Mouse (Mus musculus) embryonic stem cell, embryonic (primary cell): ENCODE data around the gene Mafb.

Source experiments
- CTCF ChIA-PET, 4 experiments: fragments of 300-600 bp in 2 of 4; fragments of 350-600 bp in 2 of 4; sonication (Branson Sonifier 250); formaldehyde crosslinking; loops; one replicate each; lab custom pipeline; 2022; ENCODE audit warnings: inconsistent platforms in 2 of 4; lab: Charles Lee
- POLR2A ChIA-PET, 4 experiments: fragments of 300-600 bp in 2 of 4; fragments of 350-600 bp in 2 of 4; sonication (Branson Sonifier 250); formaldehyde crosslinking; loops; one replicate each; lab custom pipeline; 2022; ENCODE audit warnings: antibody characterized with exemption in 4 of 4, inconsistent platforms in 1 of 4; lab: Charles Lee

Mafb gene

DNA sequence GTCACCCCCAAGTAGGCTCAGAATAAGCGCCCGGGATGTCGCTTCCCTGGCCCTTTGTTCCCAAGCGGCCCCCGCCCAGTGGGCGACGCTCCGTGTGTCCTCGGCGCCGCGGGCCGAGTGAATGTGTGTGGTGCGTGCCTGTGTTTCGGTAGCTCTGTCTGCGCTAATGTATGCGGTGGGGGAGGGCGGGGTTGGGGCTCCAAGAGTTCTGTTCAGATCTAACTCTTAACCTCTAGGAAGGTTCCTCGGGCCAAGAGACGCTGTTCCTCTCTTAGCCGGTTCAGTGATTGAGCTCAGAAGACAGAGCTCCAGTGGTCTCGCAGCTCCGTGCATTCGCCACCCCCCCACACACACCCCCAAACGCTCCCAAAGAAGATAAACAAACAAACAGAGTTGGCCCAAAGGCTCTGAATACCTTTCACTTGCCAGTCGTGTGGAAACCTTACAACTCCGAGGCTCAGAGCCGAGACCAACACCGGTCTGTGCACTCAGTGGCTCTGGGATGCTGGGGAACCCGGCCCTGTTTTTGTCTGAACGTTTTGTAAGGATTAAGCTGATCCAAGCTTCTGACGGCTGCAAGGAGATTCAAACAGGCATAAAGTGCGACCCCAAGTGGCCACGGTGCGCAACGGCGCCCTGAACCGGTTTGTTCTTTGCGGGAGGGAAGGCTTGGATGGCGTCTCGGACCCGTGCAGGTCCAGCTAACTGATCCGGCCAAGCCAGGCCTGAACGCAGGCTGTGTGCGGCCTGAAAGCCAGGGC is 763 bp upstream of the Mafb start:
- CTCF ChIA-PET, result interaction anchor here (0.5 to 3.9 kb wide), 42 partner anchors 13 to 1827 kb away, joined by 3 to 23 read pairs (median 5); partner anchors contain the start of gene Chd6 (in 1 of the 4)
- POLR2A ChIA-PET, result interaction anchor here in 3 of 4 experiments (0.5 to 2.1 kb wide), 21 partner anchors 9 to 1822 kb away, joined by 3 to 8 read pairs (median 3); partner anchors contain the start of gene Top1 (in 1 of the 3)

DNA sequence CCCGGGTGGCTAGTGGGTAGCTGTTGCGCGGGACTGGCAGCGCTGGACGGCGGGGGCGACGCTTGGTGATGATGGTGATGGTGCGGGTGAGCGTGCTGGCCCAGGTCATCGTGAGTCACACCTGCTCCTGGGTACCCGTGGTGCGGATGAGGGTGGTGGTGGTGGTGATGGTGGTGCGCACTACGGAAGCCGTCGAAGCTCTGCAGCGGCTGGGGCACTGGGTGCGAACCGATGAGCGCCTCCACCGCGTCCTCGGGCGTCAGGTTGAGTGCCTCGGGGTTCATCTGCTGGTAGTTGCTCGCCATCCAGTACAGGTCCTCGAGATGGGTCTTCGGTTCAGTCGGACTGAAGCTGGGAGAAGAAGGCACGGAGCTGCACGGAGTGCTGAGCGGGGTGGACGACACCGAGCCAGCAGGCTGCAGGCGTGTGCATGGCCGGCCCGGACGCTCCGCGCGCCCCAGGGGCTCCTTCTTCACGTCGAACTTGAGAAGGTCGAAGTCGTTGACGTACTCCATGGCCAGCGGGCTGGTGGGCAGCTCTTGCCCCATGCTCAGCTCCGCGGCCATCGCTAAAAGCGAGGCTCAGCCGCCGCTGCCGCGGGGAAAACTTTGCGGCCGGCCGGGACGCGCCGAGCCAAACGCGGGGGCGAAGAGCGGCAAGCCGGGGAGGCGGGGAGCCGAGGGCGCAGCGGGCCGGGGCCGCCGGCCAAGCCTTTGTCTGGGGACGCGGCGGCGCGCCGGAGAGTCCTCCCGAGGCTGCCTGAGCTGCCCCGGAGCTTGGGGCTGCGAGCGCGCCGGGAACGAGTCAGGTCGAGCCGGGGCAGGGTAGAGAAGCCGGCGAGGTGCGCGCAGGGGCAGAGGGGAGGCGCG is 520 bp downstream of the Mafb start:
- POLR2A ChIA-PET, result interaction anchor here in 3 of 4 experiments (0.6 to 2.1 kb wide), 7 partner anchors 10 to 1502 kb away, joined by 3 to 8 read pairs (median 3); partner anchors contain the start of gene Top1 (in 1 of the 3)
- CTCF ChIA-PET, result interaction anchor here (0.6 to 3.9 kb wide), 8 partner anchors 12 to 503 kb away, joined by 4 to 23 read pairs (median 7); no protein-coding TSS in a partner anchor

DNA sequence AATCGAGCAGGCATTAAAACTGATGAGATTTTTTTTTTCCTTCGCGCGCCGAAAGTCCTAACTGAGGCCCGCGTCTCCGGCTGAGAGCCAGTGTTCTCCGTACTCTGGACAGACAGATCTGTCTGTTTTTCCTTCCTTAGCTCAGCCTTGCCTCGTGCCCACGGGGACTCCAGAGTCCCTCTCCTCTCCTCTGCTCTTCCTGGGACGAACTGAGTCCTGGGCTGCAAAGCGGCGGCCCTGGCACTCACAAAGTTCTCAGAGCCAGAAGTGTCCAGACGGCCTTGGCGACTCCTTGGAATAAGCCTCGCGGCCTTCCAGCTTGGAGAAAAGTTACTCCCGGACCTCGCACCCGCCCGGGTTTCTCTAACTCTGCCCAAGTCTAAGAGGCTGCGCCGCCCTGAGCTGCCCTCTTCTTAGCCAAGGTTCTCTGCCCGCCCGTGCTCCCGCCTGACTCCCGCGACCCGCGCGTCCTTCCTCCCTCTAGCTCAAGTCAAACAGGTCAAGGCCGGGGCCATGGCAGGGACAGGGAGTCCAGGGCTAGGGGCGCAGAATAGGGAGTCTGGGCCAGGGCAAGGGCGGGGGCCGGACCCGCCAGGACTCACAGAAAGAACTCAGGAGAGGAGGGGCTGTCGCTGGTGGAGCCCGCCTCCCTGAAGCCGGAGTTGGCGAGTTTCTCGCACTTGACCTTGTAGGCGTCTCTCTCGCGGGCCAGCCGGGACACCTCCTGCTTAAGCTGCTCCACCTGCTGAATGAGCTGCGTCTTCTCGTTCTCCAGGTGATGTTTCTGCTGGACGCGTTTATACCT is 1.6 kb downstream of the Mafb start:
- ChIA-PET CTCF (interaction anchor here in 3 of 4 experiments (0.6 to 3.9 kb wide), 3 partner anchors 11 to 217 kb away, joined by 3 to 23 read pairs (median 7); no protein-coding TSS in a partner anchor), POLR2A (interaction anchor here in 1 of 4 experiments (1.3 to 1.6 kb wide), 2 partner anchors 20 to 280 kb away, joined by 3 to 5 read pairs; partner anchors contain the start of gene Top1)

DNA sequence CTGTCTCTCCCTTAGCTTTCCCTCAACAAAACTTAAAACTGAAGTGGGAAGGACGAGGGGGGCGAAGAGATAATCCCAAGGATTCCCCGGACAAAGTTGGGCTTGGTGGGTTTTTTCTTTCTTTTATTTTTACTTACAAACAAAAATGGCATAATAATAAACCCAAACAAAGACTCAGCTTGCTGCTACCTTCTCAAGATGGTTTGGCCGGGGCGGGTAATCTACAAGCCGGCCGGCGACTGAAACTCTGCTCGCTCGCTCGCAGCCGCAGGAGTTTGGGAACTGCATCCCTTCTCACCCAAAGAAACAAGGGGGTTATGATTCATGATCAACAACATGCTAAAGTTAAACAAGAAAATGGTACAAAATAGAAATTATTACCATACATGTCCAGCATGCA is 2.2 kb downstream of the Mafb start:
- CTCF ChIA-PET, result interaction anchor here in 2 of 4 experiments (1.8 to 3.9 kb wide), 2 partner anchors 10 to 214 kb away, joined by 7 to 23 read pairs; no protein-coding TSS in a partner anchor
- POLR2A ChIA-PET, result interaction anchor here in 1 of 4 experiments (0.8 to 1.6 kb wide), 2 partner anchors 19 to 305 kb away, joined by 3 to 5 read pairs; no protein-coding TSS in a partner anchor

DNA sequence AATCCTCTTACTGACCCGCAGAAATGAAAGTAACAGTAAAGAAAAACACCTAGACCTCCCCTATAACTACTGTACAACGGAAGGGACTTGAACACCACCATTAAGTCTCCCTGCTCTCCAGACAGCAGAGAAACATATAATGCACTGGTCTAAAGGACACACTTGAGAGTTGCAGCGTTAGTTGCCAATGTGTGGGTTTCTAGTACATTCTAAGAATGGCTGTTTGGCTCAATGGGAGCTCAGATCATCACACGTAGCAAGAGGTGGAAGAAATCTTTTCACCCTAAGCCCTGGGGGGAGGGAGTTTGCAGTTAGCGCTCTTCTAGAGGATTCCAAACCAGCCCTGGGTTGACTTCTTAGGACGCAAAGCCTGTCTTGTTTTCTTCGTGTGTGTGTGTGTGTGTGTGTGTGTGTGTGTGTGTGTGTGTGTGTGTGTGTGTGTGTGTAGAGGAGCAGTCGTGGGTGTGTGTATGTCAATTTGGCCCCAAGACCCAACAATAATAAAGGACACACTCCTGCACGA is 2.7 kb downstream of the Mafb start:
- CTCF ChIA-PET, result no interaction called here
- POLR2A ChIA-PET, result interaction anchor here in 1 of 4 experiments (0.8 kb wide), 1 partner anchor 305 kb away, joined by 3 read pairs; no protein-coding TSS in a partner anchor

DNA sequence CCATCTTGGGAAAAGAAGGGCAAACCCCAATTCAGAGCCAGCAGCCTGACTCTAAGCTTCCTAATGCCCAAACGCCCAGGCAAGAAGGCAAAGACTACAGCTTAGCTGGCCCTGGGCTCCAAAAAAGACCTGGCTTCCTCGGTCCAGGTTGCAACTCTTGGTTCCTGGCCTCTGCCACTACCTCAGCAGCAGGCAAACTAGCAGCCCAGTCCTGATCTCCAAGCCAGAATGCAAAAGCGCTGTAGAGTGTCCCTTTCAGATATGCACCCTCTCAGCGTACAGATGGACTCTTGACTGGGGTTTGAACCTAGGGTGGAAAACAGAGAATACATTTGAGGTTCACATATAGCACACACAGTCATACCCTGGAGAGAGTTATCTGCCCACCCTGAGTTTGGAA is 3.7 kb downstream of the Mafb start:
- ChIA-PET POLR2A (interaction anchor here in 1 of 4 experiments (0.5 to 0.6 kb wide), 2 partner anchors 22 to 321 kb away, joined by 3 read pairs; no protein-coding TSS in a partner anchor), CTCF (no interaction called here)

DNA sequence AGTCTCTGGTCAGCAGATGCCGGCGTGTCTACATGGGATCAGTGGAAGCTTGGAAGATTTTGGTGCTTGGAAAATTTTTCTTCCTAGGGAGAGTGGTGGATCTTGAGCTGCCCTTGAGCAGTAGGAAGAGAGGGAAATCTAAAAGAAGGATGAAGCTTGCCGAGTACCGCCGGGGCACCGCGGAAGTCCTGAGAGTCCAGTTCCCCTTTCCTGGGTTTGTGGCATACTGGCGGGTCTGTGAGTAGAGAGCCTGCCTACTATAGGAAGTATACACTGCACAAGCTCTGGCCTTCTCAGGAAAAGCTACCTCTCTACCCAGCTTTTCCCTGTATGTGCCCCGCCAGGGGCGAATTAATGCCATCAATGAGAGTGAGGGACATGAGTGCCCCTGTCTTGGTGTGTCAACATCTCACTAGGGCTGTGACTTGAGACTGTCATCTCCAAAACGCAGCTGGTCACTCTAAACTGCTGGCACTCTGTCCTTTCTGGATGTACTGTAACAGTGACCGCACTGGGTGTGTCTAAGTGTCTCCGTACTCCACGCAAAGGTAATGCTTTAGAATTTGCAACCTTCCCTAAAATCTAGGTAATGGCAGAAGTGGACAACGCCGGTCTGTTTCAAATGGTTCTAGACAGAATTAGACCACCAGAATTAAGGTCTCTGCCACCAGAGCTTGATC is 5.3 kb downstream of the Mafb start:
- POLR2A ChIA-PET, result interaction anchor here in 1 of 4 experiments (0.5 kb wide), 1 partner anchor 70 kb away, joined by 3 read pairs; no protein-coding TSS in a partner anchor

DNA sequence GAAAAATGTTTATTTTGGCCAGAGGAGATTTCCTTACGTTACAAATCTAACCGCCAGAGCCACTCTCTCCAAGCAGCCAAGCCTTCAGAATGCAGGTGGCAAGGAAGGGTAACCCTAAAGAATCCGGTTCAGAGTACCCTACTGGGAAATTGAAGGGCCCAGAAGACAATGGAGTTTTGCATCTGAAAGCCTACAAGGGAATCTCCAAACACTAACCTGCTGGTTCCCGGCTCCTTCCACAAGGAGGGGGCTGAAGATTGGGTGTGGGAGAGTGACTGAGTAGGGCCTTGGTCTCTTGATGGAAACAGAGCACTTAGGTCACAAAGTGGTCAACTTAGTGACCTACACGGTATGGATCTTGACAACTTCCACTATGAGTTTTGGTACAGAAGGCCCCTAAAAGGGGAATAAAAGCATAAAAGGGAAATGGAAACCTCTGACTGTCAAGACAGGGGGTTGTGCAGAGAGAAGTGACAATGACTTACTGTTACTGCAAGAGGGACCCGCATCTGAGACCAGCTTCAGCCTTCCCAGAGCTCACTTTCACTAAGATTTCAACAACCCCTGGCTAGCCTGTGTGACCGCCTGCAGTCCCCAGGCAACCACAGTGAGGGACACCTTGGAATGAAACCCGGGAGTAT is 6.5 kb downstream of the Mafb start:
- POLR2A ChIA-PET, result interaction anchor here in 1 of 4 experiments (0.6 kb wide), 1 partner anchor 10 kb away, joined by 3 read pairs; no protein-coding TSS in a partner anchor
- CTCF ChIA-PET, result interaction anchor here in 2 of 4 experiments (0.6 to 1.2 kb wide), 2 partner anchors 218 to 392 kb away, joined by 3 to 4 read pairs; no protein-coding TSS in a partner anchor

More for the DNA sequence above, 5.3 kb downstream of the Mafb start:
- CTCF ChIA-PET, result interaction anchor here in 1 of 4 experiments (0.6 kb wide), 1 partner anchor 13 kb away, joined by 3 read pairs; no protein-coding TSS in a partner anchor

DNA sequence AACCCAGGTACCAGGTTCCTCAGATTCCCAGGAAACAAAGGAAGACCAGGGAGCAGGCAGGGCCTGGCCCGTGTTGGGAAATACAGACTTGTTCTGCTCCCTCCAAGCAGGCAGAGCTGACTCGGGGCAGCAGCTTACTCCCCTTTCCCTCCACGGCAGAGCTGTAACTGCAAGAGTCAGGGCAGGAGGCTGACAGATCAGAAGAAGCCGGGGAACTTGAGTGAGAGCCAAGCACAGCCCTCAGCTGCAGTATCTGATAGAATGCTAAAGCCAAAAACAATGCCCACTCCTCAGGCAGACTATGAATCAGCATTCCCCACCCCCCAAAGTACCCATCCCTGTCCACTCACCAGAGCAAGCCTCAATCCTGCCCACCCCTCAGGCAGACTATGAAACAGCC is 8.0 kb downstream of the Mafb start:
- CTCF ChIA-PET, result no interaction called here
- POLR2A ChIA-PET, result no interaction called here

DNA sequence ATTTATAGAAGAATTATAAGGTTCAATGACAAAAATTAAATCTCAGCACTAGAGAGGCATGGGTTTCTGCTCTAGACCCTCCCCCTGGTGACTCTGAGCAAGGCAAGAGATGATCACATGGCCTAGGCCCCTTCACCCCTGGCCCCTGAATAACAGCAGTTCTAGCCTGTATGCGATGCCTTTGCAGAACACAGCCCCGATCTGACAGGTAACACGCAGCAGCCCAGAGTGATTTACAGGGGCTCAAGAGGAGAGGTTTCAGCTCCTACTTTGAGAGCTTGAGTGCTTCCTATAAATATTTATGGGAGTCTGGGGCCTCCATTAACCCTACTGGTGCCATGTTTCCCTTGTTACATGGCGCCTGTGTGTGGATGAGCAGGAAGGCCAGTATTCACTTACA is 9.4 kb downstream of the Mafb start:
- CTCF ChIA-PET, result interaction anchor here in 2 of 4 experiments (0.6 kb wide), 2 partner anchors 233 to 406 kb away, joined by 6 to 9 read pairs; no protein-coding TSS in a partner anchor
- POLR2A ChIA-PET, result no interaction called here

DNA sequence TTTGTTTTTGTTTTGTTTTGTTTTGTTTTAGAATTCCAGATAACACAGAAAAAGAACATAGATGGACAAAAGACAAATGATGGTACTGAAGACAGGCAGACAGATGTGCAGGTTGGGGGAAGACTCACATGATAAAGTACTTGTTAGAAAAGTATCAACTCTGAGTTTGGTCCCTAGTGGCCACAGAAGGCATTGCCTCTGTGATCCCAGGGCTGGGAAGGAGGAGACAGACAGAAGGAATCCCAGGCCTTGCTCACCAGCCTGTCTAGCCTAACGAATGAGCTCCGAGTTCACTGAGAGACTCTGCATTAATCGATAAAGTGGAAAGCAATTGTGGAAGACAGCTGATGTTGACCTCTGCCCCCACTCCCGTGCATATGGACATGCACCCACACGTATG is 10.7 kb downstream of the Mafb start:
- ChIA-PET POLR2A (no interaction called here), CTCF (interaction anchor here in 3 of 4 experiments (0.5 to 0.6 kb wide), 4 partner anchors 111 to 1507 kb away, joined by 3 to 6 read pairs (median 3); no protein-coding TSS in a partner anchor)

DNA sequence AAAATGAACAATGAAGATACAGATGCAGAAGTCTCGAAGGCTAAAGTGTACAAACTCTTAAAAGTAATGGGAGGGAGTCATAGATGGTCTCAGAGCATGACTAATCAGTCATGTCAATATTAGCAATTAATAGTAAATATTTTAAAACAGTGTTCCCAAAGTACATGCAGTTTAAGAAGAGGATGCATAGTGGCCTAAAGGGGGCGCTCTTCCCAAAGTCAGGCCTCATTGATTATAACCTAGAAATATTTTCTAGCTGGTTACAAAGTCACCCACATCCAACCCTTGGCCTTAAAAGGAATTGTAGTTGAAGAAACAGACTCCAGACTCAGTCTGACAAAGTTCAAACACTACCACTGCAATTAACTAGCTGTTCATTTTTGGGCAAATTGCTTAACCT is 12.5 kb downstream of the Mafb start:
- CTCF ChIA-PET, result interaction anchor here in 3 of 4 experiments (0.6 to 1.8 kb wide), 14 partner anchors 9 to 440 kb away, joined by 3 to 10 read pairs (median 3); partner anchors contain the start of gene Mafb (in 1 of the 3)
- POLR2A ChIA-PET, result no interaction called here

DNA sequence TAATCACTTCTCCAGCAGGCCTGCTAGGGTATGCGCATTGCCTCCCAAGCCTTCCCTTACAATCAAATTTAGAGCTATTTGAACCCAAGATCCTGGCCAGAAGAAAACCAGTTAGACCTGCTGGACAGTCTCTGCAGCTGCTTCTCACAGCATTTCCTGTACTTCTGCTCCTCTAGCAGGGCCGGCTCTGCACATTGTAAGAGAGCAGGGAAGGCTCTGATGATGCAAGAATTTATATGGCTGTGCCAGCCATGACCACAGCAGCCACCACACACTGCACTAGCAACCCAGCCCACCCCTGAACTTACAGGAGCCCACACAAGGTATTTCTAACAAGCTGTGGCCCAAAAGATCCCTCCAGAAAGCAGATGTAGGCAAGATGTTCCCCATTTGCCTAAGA is 13.3 kb downstream of the Mafb start:
- ChIA-PET POLR2A (no interaction called here), CTCF (interaction anchor here in 1 of 4 experiments (1.8 kb wide), 1 partner anchor 14 kb away, joined by 10 read pairs; no protein-coding TSS in a partner anchor)

DNA sequence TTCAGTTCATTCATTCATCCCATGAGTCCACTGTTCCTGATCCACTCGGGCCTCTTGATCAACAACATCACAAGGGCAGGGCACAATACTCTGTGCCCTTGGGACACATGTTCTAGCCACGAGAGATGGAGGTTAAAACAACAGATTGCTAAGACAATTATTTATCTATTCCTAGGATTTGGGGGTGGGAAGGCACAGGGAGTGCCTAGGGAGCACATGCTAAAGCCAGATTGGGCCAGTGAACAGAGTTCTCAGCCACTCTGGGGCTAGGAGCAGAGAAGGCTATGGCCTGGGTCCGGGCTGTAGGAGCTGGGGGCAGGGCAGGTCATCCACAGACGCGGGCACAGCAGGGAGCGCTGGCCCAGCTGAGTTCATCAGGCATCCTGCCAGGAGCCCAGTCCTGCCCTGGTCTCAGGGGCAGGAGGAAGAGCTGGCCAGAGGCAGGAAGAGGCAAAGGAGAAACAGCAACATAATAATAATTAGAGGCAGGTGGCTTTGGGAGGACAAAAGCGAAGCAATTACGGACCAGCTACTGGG is 15.8 kb downstream of the Mafb start:
- POLR2A ChIA-PET, result no interaction called here
- CTCF ChIA-PET, result interaction anchor here in 1 of 4 experiments (0.7 kb wide), 1 partner anchor 204 kb away, joined by 4 read pairs; no protein-coding TSS in a partner anchor

DNA sequence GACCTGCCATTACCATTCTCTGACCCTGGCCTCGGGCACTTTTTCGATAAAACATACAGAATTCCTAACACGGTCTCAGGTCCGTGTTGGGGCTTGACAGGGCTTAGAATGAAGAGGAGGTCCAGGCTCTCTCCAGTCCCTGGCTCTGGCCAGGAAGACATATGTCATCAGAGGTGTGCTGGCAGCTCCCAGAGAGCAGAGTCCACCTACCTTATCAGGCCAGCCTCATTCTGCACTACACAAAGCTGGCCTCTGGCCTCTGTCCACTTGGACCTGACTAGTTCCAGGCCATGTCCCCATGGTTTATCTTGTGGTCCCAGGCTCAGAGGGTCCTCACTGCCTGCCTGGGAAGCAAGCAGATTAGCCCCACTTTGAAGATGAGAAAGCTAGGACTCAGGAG is 17.3 kb downstream of the Mafb start:
- POLR2A ChIA-PET, result interaction anchor here in 1 of 4 experiments (1.4 kb wide), 1 partner anchor 18 kb away, joined by 3 read pairs; the partner anchor contains the start of gene Mafb
- CTCF ChIA-PET, result no interaction called here

DNA sequence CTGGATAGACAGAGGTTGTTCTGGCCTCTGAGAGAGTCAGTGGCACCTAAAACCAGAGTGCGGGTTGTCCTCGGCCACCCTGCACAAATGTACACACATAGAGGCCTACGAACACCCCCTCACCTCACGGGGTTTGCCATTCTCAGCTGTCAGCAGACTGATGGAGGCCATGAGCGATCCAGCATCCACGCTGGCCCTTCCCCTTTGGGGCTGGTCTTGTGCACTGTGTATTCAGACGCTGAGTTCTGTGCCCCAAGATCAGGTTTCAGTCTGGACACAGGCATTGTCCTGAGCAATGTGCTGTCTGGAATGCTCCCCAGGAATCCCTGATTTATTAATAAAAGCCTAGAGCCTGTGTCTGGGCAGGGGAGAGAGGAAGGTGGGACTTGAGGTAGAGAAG is 18.1 kb downstream of the Mafb start:
- CTCF ChIA-PET, result no interaction called here
- POLR2A ChIA-PET, result interaction anchor here in 1 of 4 experiments (0.7 kb wide), 1 partner anchor 135 kb away, joined by 6 read pairs; no protein-coding TSS in a partner anchor
